ENCODE assay signal across 14 mouse cellular contexts in the genomic region with DNA sequence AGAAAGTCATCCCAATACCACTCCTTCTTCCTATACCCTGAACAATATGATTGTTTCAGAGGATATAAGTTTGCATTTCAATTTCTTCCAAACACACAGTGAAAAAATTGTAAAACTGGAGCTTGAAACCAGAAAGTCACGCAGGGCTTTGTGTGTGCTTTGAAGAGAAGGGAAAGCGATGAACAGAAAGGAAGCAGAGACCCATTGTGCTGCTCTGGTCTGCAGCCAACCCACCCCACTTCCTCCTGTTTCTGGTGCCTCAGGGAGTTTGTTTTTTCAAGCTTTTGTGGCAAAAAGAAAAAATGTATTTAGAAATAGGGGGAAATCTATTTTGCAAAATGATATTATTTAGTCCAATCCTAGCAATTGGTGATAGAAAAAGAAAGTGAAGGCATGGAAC.
"Had no signal": no experiment of that assay in that cellular context is flagged by ENCODE, and none has a peak within 500 bp of the region (broad histone marks: within the 10 kb centered on the region; RNA-seq: fewer than 3 reads in every experiment).

No protein-coding gene starts in this region.

- DNase-seq: kidney, adult 8-10 months; kidney, postnatal 14 days; layer of hippocampus, adult 9-11 months; liver; lung, adult 18-20 months; lung, postnatal 10 days; lung, postnatal 36 days; right cerebral cortex, adult 18-20 months; right cerebral cortex, postnatal 14 days; right cerebral cortex, postnatal 4 days; thymus, adult 2 months; thymus, postnatal 25 days had no signal

- ATAC-seq: liver, embryonic 12.5 days; midbrain, embryonic 13.5 days had no signal
